Mouse (Mus musculus): ENCODE measurements at regions not wholly inside any gene's neighbourhood (a gene's known extent, or its start where the extent isn't known, plus 50 kb on each side); places are given as distances from the start of the nearest gene placed in this dataset.
"Not testable (repeated sequence)": the region's sequence is repeated elsewhere in the genome, so short reads cannot be mapped to it uniquely, and the experiment has no call there.

- DNase-seq (ENCODE audit: low read depth, low spot score): no peak
These were observed 52.8 kb upstream of the G2e3 start for GRCm38 (mm10) chr12:51294971-51295477.

GRCm38 (mm10) chr12:51278358-51278757 is 69.5 kb upstream of the G2e3 start:
- no peak for DNase-seq (ENCODE audit: low read depth, low spot score)

GRCm38 (mm10) chr12:51275818-51276538 is 71.9 kb upstream of the G2e3 start:
- peak; percentile 64 for DNase-seq (ENCODE audit: low read depth, low spot score)

- no peak for DNase-seq (ENCODE audit: low read depth, low spot score)
These were observed 74.4 kb upstream of the G2e3 start for GRCm38 (mm10) chr12:51273486-51273885.

GRCm38 (mm10) chr12:51242839-51243238 is 105.0 kb upstream of the G2e3 start:
- DNase-seq (ENCODE audit: low read depth, low spot score): no peak

GRCm38 (mm10) chr12:51241131-51241781 is 106.6 kb upstream of the G2e3 start:
- DNase-seq (ENCODE audit: low read depth, low spot score): peak; percentile 69

- no peak for DNase-seq (ENCODE audit: low read depth, low spot score)
These were observed 136.2 kb upstream of the G2e3 start for GRCm38 (mm10) chr12:51211691-51212090.

GRCm38 (mm10) chr12:51196289-51196688 is 151.6 kb upstream of the G2e3 start:
- DNase-seq (ENCODE audit: low read depth, low spot score): no peak

GRCm38 (mm10) chr12:51195136-51195535 is 152.7 kb upstream of the G2e3 start:
- DNase-seq (ENCODE audit: low read depth, low spot score): no peak

GRCm38 (mm10) chr12:51190754-51191153 is 157.1 kb upstream of the G2e3 start:
- no peak for DNase-seq (ENCODE audit: low read depth, low spot score)

- no peak for DNase-seq (ENCODE audit: low read depth, low spot score)
These were observed 157.7 kb upstream of the G2e3 start for GRCm38 (mm10) chr12:51190186-51190585.

- DNase-seq (ENCODE audit: low read depth, low spot score): peak; percentile 74
These were observed 159.6 kb upstream of the G2e3 start for GRCm38 (mm10) chr12:51188229-51188628.

- DNase-seq (ENCODE audit: low read depth, low spot score): no peak
These were observed 160.1 kb upstream of the G2e3 start for GRCm38 (mm10) chr12:51187726-51188125.

GRCm38 (mm10) chr12:51185751-51186150 is 162.1 kb upstream of the G2e3 start:
- peak; percentile 71 for DNase-seq (ENCODE audit: low read depth, low spot score)

- DNase-seq (ENCODE audit: low read depth, low spot score): no peak
These were observed 172.7 kb upstream of the G2e3 start for GRCm38 (mm10) chr12:51174906-51175756.

- no peak for DNase-seq (ENCODE audit: low read depth, low spot score)
These were observed 182.7 kb upstream of the G2e3 start for GRCm38 (mm10) chr12:51165186-51165585.

GRCm38 (mm10) chr12:51160995-51161394 is 186.9 kb upstream of the G2e3 start:
- no peak for DNase-seq (ENCODE audit: low read depth, low spot score)

GRCm38 (mm10) chr12:51160122-51160521 is 187.7 kb upstream of the G2e3 start:
- no peak for DNase-seq (ENCODE audit: low read depth, low spot score)

- DNase-seq (ENCODE audit: low read depth, low spot score): no peak
These were observed 199.9 kb upstream of the G2e3 start for GRCm38 (mm10) chr12:51147963-51148362.

GRCm38 (mm10) chr12:51143840-51144239 is 204.0 kb upstream of the G2e3 start:
- DNase-seq (ENCODE audit: low read depth, low spot score): no peak

- DNase-seq (ENCODE audit: low read depth, low spot score): no peak
These were observed 204.7 kb upstream of the G2e3 start for GRCm38 (mm10) chr12:51143196-51143595.

GRCm38 (mm10) chr12:51133676-51134075 is 214.2 kb upstream of the G2e3 start:
- DNase-seq (ENCODE audit: low read depth, low spot score): not testable (repeated sequence)

Measured in brain, embryonic 18.5 days (tissue).